Mouse (Mus musculus) gastrocnemius, adult 8-10 months (tissue): ENCODE results near the gene Cdk5rap3. TPM values are rescaled to one million over a fixed set of nuclear protein-coding genes. Genes with fewer than 3 reads are reported as not detected.
A peak's percentile ranks its signal among the peaks of the same experiment; 100 is the strongest.

ENCODE experiments used
- DNase-seq, 2 experiments: peaks; one replicate each; pipeline ENCODE4 v3.0.0; 2022; ENCODE audit warnings: low spot score in 2 of 2
- total RNA-seq, 4 experiments: library from RNA; stranded (reverse); gene quantifications; 2 replicates each; pipeline ENCODE4 v1.2.4; 2022

Cdk5rap3 gene
- total RNA-seq, 4 experiments from 2014 or later, result 23.0 to 30.7 (median 27.9) TPM

DNA sequence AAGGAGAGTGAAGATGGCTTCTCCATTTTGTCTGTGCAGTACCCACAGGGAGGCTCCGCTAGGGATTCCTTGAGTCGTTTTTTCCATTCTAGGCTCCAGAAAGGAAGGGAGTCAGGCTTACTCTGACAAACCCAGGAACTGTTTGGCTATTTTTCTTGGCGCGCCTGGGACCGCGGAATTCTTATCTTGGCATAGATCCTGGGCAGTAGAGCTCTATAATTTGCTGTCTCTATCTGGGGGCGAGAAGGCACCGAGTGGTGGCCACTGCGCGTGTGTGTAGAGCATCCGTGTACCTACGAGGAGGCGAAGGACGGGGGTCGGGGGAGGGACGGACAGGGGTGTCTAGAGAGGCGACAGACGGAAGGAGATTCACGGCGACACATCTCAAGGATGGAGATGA is 54.9 kb downstream of the Cdk5rap3 start:
- peak in 1 of 2 experiments; percentile 40 for DNase-seq

DNA sequence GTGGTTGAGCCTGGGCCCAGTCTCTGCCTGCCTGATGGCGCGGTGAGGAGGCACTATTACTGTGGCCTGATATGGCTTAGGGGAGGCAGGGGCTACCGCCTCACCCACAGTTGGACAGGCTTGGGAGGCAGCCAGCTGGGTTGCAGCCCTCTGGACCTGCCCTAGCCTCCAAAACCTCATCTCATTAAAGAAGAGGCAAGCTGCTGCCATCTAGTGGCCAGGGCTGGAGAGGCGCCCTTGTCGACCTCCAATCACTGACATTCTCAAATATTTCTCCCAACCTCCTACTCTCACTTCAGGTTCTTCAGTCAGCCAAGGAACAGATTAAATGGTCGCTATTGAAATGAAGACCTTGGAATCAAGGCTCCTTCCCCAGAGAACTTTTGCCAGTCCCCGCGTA is 55.7 kb downstream of the Cdk5rap3 start:
- peak; percentile 75 to 88 for DNase-seq

DNA sequence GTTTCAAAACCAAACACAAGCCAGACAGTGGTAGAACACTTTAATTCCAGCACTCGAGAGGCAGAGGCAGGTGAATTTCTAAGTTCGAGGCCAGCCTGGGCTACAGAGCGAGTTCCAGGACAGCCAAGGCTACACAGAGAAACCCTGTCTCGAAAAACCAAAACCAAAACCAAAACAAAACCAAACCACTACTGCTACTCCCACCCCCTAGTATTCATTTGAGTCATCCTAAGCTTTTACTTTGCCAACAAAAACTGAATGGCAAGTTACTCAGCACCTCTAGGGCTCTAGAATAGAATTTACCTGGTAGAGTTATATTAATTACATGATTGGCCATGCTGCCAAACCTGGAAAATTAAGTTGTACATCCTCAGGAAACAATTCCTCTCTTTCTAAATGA is 56.7 kb downstream of the Cdk5rap3 start:
- no peak for DNase-seq

DNA sequence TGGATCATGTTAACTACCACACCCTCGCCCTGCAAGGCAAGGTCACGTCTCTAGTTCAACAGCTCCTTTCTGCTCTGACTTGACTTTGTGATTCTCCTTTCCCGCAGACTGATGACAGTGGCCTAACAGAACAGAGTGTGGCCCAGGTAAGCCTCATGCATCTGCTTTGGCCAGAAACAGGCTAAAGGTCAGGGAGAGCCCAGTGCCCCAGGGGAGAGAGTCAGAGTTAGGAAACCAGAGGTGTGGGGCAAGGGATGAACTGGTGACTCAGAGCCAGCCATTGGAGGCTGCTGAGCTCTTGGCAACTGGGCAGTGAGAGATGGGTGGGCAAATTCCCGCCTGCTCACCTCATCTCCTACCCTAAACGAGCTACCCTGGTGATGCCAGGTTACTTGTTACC is 58.9 kb downstream of the Cdk5rap3 start:
- DNase-seq, result no peak

Other genes starting within 250 kb of the Cdk5rap3 start
- gene Snx11, start 138.9 kb downstream of the Cdk5rap3 start, total RNA-seq, result 10 to 100 TPM in 3 of 4 experiments, 1 to 10 TPM in 1; 7.7 to 12.0 (median 11.0) TPM
- 10 to 100 TPM; 33.3 to 37.5 (median 35.5) TPM for gene Cbx1, start 127.4 kb downstream of the Cdk5rap3 start, total RNA-seq
- 100 to 1,000 TPM; 479 to 603 (median 495) TPM for gene Nfe2l1, start 86.5 kb downstream of the Cdk5rap3 start, total RNA-seq
- gene Copz2, start 66.6 kb downstream of the Cdk5rap3 start, total RNA-seq, result 10 to 100 TPM; 22.9 to 30.1 (median 24.3) TPM
- not detected for gene Prr15l, start 11.6 kb upstream of the Cdk5rap3 start, total RNA-seq
- gene Pnpo, start 27.5 kb upstream of the Cdk5rap3 start, total RNA-seq, result 1 to 10 TPM; 7.4 to 9.3 (median 8.0) TPM
- 10 to 100 TPM in 2 of 4 experiments, 1 to 10 TPM in 2; 8.6 to 12.5 (median 10.4) TPM for gene Sp2, start 66.5 kb upstream of the Cdk5rap3 start, total RNA-seq
- under 1 TPM in 2 of 4 experiments, not detected in 2; 0.07 to 0.13 TPM for gene Sp6, start 96.9 kb upstream of the Cdk5rap3 start, total RNA-seq
- gene Scrn2, start 113.4 kb upstream of the Cdk5rap3 start, total RNA-seq, result 10 to 100 TPM; 13.0 to 14.4 (median 13.6) TPM
- gene Lrrc46, start 124.9 kb upstream of the Cdk5rap3 start, total RNA-seq, result not detected
- gene Mrpl10, start 125.1 kb upstream of the Cdk5rap3 start, total RNA-seq, result 10 to 100 TPM; 44.1 to 52.7 (median 45.6) TPM
- gene Osbpl7, start 134.1 kb upstream of the Cdk5rap3 start, total RNA-seq, result 1 to 10 TPM; 3.0 to 4.5 (median 3.2) TPM
- under 1 TPM; 0.19 to 0.58 (median 0.39) TPM for gene Tbx21, start 198.8 kb upstream of the Cdk5rap3 start, total RNA-seq
- gene Tbkbp1, start 235.0 kb upstream of the Cdk5rap3 start, total RNA-seq, result 1 to 10 TPM; 2.5 to 8.7 (median 5.1) TPM